ENCODE assay signal across 9 mouse cellular contexts in genomic region chr4:125115710-125116089, GRCm38 (mm10). TPM values are rescaled to one million over a fixed set of nuclear protein-coding genes. Genes with fewer than 3 reads are reported as not detected.
DNase-seq lines count a peak whose midpoint lies in the region; ATAC-seq lines count a peak whose summit lies in the region.
"Had no signal": no experiment of that assay in that cellular context is flagged by ENCODE, and none has a peak within 500 bp of the region (broad histone marks: within the 10 kb centered on the region; RNA-seq: fewer than 3 reads in every experiment).

No protein-coding gene starts in this region.

- WGBS in heart, embryonic 16.5 days: 43% methylated on average over 6 of the region's 6 CpGs
- 59% methylated on average over 6 of the region's 6 CpGs for WGBS in liver, embryonic 13.5 days (ENCODE audit: insufficient replicate concordance)

- H3K27me3 ChIP-seq in heart, embryonic 16.5 days (ENCODE audit: control insufficient read depth, insufficient read depth, low read length): no peaks in the 10 kb centered on the region
- H3K27me3 ChIP-seq in liver, embryonic 13.5 days: no peaks in the 10 kb centered on the region
- H3K27me3 ChIP-seq: neural tube, embryonic 13.5 days had no signal

- peaks cover 14% of the 10 kb centered on the region for H3K4me1 ChIP-seq in heart, embryonic 16.5 days (ENCODE audit: control insufficient read depth, insufficient read depth, low read length)
- H3K4me1 ChIP-seq in liver, embryonic 13.5 days (replicated peaks): peaks cover 37% of the 10 kb centered on the region

- H3K4me2 ChIP-seq in heart, embryonic 16.5 days (ENCODE audit: low read depth, low read length): no peak overlapping the region
- no peak overlapping the region for H3K4me2 ChIP-seq in liver, embryonic 13.5 days
- H3K4me2 ChIP-seq: neural tube, embryonic 13.5 days had no signal

- peak overlapping the region; percentile 48 for H3K27ac ChIP-seq in heart, embryonic 16.5 days (ENCODE audit: low read length)
- peak overlapping the region; percentile 34 for H3K27ac ChIP-seq in liver, embryonic 13.5 days
- H3K27ac ChIP-seq: neural tube, embryonic 13.5 days had no signal

- no peak for ATAC-seq in heart, embryonic 16.5 days (replicated peaks; ENCODE audit: extremely low read depth, insufficient read depth, low FRiP score)
- ATAC-seq in liver, embryonic 13.5 days (ENCODE audit: low read depth): no peak

- peaks cover 11% of the 10 kb centered on the region for H3K36me3 ChIP-seq in heart, embryonic 16.5 days (ENCODE audit: control insufficient read depth, insufficient read depth)
- H3K36me3 ChIP-seq in liver, embryonic 13.5 days: peaks cover 11% of the 10 kb centered on the region; the same call in 1 of the 2 replicates

- peak overlapping the region; percentile 9; the same call in 1 of the 2 replicates for H3K9ac ChIP-seq in heart, embryonic 16.5 days (ENCODE audit: low read length)
- H3K9ac ChIP-seq in liver, embryonic 13.5 days: no peak overlapping the region
- H3K9ac ChIP-seq: neural tube, embryonic 13.5 days had no signal

- H3K4me3 ChIP-seq in heart, embryonic 16.5 days (ENCODE audit: low read length): no peak overlapping the region
- H3K4me3 ChIP-seq in liver, embryonic 13.5 days (replicated peaks): no peak overlapping the region
- H3K4me3 ChIP-seq: neural tube, embryonic 13.5 days had no signal

- peak; percentile 51 to 56 for DNase-seq in cerebellum, postnatal 10 days
- no peak for DNase-seq in cerebellum, postnatal 4 days (ENCODE audit: low spot score in 2 of 2)
- DNase-seq in ovary, postnatal 36 days (ENCODE audit: low spot score): peak; percentile 27
- DNase-seq in ovary, postnatal 10 days (ENCODE audit: low spot score): no peak
- DNase-seq in liver, embryonic 13.5 days: no peak
- DNase-seq in cerebellum, adult 9-10 months: no peak
- no peak for DNase-seq in spleen, adult 18-20 months

- no peaks in the 10 kb centered on the region for H3K9me3 ChIP-seq in heart, embryonic 16.5 days (replicated peaks; ENCODE audit: control insufficient read depth, low read length)
- no peaks in the 10 kb centered on the region for H3K9me3 ChIP-seq in liver, embryonic 13.5 days (replicated peaks)
- H3K9me3 ChIP-seq: neural tube, embryonic 13.5 days had no signal

RNA-seq across cellular contexts. Expression of gene Zc3h12a, which starts 11.9 kb away (rescaled TPM):
- 0.69 and 1.6 TPM in 2 replicates for polyA plus RNA-seq in heart, embryonic 16.5 days (2015; fragmentation: Nextera tagmentation; extraction: Ambion mirVana)
- 0.36 and 0.39 TPM in 2 replicates for polyA plus RNA-seq in liver, embryonic 13.5 days (2015; fragmentation: Nextera tagmentation; extraction: Ambion mirVana)

RNA-seq across cellular contexts. Expression of gene Meaf6, which starts 30.8 kb away (rescaled TPM):
- polyA plus RNA-seq in heart, embryonic 16.5 days (2015; fragmentation: Nextera tagmentation; extraction: Ambion mirVana): 37.0 and 40.5 TPM in 2 replicates
- 25.9 and 32.0 TPM in 2 replicates for polyA plus RNA-seq in liver, embryonic 13.5 days (2015; fragmentation: Nextera tagmentation; extraction: Ambion mirVana)

RNA-seq across cellular contexts. Expression of gene Snip1, which starts 49.2 kb away (rescaled TPM):
- 18.5 and 19.0 TPM in 2 replicates for polyA plus RNA-seq in heart, embryonic 16.5 days (2015; fragmentation: Nextera tagmentation; extraction: Ambion mirVana)
- 16.1 and 19.6 TPM in 2 replicates for polyA plus RNA-seq in liver, embryonic 13.5 days (2015; fragmentation: Nextera tagmentation; extraction: Ambion mirVana)

RNA-seq across cellular contexts. Expression of gene Dnali1, which starts 50.2 kb away (rescaled TPM):
- 0.63 and 0.92 TPM in 2 replicates for polyA plus RNA-seq in heart, embryonic 16.5 days (2015; fragmentation: Nextera tagmentation; extraction: Ambion mirVana)
- polyA plus RNA-seq in liver, embryonic 13.5 days (2015; fragmentation: Nextera tagmentation; extraction: Ambion mirVana): not detected in 2 replicates

Comparison
In these comparisons a context has a peak if more than half of its experiments do, and no peak if none do; other contexts are left out.
1. DNase-seq: peak in cerebellum, postnatal 10 days (2 of 2) and ovary, postnatal 36 days (single experiment); none in cerebellum, postnatal 4 days (0 of 2), ovary, postnatal 10 days (single experiment), liver, embryonic 13.5 days (single experiment), cerebellum, adult 9-10 months (single experiment) and spleen, adult 18-20 months (0 of 2).